Mouse (Mus musculus): Measurements from ENCODE around the gene Kbtbd3.

DNA sequence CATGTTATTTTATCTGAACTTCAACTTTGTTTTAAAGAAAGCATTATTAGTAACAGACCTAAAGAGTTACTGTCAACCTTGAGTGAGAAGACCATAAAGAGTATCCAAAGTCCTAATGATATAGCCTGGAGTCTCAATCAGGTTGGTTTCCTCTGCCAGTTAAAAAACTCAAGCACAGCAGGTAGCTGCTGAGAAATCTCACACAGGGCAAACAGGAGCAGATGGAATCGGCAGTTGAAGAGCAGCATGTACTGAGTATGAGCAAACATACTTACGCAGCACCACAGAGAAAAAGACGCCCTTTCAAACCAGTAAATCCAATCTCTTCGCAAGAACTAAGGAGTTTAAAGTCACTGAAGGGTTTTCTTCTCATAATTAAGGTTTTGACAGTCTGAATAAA is 4.3 kb downstream of the Kbtbd3 start:
- TF ChIP-seq CTCF (IDR thresholded peaks at IDR 0.05; ENCODE audit: low read depth, low read length) (no peak), POLR2A (IDR thresholded peaks at IDR 0.05; ENCODE audit: extremely low read depth, insufficient read depth, low read length) (no peak)
